Mouse (Mus musculus): Measurements from ENCODE around the gene Dlg5.

The Dlg5 gene

GRCm38 (mm10) chr14:24245177-24246081 is at the start of gene Dlg5:
Gene Dlg5, minus strand, starts transcription at chr14:24245920.
- peak; percentile 7 for DNase-seq (ENCODE audit: low read depth)

DNA sequence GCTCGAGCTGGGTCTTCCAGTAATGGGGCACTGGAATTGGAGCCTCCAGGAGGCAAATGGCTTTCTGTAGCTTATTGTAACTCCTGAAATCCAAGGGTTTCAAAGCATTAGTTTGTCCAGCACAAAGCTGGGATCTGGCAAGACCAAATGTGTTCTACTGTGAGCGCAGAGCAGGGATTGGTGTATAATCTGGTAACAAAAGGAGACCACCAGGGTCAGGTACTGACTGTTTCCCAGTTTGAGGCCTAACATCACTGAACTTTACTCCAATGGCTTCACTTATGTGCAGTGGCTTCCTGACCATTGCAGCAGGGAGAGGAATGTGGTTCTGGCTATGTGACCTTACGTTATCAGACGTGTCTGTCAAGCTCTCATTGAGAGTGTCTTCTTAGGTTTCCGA is 47.9 kb upstream of the Dlg5 start:
- DNase-seq (ENCODE audit: low read depth) = no peak

GRCm38 (mm10) chr14:24292914-24293313 is 47.2 kb upstream of the Dlg5 start, which contains the start of gene E330034G19Rik:
Gene E330034G19Rik, plus strand, starts transcription at chr14:24293214.
- DNase-seq (ENCODE audit: low read depth) = no peak

DNA sequence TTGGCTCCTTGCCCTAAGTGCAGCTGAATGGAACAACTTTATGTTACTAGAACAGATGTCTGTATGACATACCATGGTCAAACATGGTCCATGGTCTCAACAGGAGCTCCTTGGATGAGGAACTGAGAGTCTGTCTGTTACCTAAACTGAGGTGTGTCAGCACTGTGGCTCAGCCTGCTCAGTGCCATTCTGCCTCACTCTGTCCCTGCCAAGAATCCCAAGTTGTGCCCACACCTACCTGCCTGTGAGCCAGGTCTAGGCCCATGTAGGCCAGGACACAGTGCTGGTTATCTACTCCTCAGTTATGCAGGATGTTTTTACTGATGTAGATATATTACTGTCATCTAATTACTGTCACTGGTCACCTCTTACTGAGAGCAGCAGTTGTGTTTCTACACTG is 45.0 kb upstream of the Dlg5 start:
- no peak for DNase-seq (ENCODE audit: low read depth)

GRCm38 (mm10) chr14:24286136-24286535 is 40.4 kb upstream of the Dlg5 start:
- no peak for DNase-seq (ENCODE audit: low read depth)

DNA sequence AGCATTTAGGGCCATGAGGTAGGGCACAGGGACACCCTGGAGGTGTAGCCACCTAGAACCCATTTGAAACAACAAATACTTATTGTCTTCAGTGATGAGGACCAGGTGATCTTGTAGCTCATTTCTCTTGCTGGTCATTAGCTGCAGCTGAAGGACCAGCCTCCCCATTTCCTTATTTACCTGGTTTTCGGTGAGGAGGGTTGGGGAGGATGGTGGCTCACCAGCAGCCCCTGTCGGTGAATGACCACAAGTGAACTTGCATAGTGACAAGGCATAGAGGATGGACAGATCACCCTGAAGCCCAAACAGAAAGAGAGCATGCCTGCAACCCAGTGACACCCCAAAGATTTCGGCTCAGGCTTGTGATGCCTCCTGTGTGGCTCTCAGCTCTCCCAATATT is 36.6 kb upstream of the Dlg5 start:
- DNase-seq (ENCODE audit: low read depth) = no peak

GRCm38 (mm10) chr14:24281278-24281677 is 35.6 kb upstream of the Dlg5 start:
- no peak for DNase-seq (ENCODE audit: low read depth)

- DNase-seq (ENCODE audit: low read depth) = peak; percentile 6
These were observed 29.8 kb upstream of the Dlg5 start for GRCm38 (mm10) chr14:24275534-24275933.

DNA sequence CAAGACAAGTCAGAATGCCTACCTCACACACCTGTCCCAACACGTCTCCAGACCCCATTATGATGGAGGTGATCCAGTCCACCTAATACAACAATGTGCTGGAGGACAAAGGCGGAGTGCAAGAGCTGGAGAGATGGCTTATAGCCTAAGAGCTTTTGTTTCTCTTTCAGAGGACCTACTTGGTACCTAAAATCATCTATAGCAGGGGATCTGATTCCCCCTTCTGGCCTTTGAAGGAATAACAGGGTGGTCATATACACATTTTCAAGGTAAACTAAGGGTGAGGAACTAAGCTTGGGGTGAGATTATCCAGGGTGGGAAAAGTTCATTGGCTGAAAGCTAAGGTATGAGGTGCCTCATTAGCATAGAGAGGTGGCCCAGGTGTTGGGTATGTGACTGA is 27.9 kb upstream of the Dlg5 start:
- DNase-seq (ENCODE audit: low read depth) = peak; percentile 12

DNA sequence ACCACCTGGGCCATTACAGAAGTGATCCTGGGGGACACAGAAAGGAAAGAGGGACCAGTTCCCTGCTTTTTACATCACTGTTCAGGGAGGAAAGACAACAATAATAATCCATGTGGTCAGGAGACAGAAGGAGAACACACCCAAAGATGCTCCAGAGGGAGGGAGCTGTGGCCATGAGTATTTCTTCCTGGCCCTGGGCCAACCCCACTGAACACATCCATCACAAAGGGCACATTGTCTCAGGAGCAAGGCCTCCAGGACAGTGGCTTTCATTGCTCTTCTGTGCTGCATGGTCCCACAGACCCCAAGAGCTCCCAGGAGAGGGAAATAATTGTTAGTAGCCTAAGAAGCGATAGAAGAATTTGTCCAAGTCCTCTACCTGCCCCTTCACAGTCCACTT is 23.9 kb upstream of the Dlg5 start:
- DNase-seq (ENCODE audit: low read depth) = no peak

- no peak for DNase-seq (ENCODE audit: low read depth)
These were observed 17.2 kb upstream of the Dlg5 start for GRCm38 (mm10) chr14:24262915-24263314.

DNA sequence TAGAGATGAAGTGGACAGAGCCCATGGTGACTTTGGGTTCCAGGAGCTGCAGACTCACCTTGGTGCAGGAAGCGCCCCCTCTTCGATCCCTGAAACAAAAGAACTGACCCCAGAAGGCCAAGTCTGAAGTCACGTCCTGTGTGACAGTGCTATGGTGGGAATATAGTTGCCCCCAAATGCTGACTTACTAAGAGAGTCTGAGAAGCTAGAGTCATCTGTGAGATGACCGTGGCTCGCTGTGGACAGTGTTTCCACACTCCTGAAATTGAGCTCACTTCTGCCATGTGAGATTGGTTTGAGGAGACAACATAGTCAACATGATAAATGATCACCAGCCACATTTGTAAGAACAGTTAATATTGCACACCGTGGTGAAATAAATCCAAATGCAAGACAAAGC is 16.7 kb upstream of the Dlg5 start:
- DNase-seq (ENCODE audit: low read depth) = no peak

DNA sequence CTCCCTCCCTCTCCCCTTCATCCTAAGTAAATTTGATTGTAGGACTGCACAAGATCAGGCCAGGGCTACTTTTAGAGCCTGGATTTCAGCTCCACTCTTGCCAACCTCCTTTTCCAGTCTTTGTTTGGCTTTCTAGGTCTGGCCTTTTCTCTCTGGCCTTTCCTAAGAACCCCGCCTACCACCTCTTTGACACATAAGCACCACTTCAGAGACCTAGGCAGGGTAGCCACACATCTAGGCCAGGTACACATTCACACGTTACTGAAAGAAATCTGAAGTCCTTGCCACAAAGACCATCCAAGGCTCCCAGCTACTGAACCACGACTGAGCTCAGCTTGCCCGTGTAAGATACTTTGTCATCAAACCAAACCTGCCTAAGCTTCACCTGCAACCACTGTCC is 14.7 kb upstream of the Dlg5 start:
- DNase-seq (ENCODE audit: low read depth) = no peak

DNA sequence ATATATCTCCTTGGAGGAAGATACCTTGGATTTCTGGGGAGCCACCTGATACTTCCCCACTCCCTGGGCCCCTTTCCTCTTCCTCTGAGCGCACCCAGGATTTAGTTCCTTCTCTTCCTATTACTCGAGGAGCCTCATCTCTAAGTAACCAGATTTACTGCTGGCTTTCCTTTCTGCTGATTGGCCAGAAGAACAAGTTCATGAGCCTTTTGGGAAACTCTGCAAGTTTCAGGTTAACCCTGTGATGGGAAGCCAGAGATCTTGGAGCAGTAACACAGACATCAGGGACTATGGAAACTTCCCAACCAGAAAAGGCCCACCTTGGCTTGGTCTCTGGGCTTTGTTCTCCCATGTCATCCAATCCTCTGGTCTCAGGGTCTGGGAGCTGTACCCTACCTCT is 10.2 kb upstream of the Dlg5 start:
- no peak for DNase-seq (ENCODE audit: low read depth)

DNA sequence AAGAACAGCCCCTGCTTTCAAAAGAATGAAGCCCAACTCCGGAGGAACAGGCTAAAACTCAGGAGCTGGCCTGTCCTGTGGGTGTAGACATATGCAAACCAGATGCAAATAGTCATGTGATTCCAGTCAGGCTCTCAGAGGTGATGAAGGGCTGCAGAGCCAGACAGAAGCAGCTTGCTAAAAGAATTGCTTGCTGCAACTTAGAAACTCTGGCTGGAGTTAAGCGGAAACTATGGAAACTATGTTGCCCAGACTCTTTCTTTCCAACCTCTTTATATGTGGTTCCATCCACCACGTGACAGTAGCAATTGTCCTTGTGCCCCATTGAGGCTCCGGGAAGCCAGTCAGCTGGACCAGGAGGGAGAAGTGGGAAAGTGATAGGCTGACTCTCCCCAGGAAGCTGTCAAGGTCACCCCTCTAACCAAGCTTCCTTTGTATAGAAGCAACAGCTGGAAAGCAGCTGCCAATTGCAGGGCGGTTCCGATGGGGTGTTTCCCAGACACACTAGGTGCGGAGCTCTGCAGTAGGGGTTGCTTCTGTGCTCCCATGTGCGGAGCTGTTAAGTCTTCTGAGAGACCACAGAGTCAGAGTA is 8.0 kb upstream of the Dlg5 start:
- DNase-seq (ENCODE audit: low read depth) = no peak

DNA sequence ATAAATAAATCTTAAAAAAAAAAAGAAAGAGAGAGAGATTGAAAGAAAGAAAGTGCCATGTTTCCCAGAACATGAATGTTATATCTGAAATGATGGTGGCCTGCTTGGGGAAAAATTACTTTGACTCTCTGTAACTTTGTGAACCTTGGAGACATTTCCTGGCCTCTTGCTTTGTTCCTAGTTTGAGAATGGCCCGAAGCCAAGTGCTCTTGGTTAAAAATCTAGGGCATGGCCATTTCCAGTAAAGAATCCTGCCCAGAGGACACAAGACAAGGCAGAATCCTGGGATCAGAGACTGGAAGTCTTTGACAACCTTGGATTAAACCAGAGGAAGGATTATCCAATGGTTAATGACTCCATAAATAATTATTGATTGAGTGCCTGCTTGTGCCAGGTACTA is 5.6 kb upstream of the Dlg5 start:
- DNase-seq (ENCODE audit: low read depth) = no peak

GRCm38 (mm10) chr14:24249926-24250325 is 4.2 kb upstream of the Dlg5 start:
- no peak for DNase-seq (ENCODE audit: low read depth)

DNA sequence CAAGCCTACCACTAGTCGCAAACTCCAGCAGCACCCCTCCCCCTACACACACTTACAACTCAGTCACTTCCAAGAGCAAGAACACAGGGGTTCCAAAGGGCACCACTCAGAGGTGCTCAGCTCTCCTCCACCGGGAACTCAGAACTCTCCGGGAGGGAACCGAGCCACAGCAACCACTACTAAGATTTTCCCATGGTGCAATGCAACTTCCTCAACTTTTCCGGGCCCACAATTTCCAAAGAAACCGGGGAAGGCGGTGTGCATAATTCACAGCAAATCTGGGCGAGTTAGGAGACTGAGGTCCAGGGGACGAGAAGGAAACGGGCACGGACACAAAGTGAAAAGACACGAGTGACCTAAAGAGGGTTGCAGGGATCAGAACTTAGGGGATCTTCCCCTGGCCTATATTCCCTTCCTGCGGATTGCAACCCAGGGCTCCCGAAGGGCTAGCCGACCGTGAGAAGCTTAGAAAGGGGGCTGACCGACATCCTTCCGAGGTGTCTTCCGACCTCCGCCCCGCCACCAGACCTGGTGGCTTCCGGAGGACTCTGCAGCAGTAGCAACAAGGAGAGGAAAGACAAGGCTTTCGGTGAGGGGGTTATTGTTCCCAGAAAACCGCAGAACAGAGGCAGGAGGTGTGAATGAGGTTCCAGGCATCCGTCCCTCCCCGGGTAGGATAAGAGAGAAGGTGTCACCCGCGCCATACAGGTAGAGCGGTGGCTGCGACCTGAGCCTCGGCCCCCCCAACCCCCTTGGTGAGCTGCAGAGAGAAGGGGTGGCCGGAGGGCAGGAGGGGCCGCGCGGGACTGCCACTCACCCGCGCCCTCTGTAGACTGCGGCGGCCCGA is 1.2 kb downstream of the Dlg5 start:
- peak; percentile 2 for DNase-seq (ENCODE audit: low read depth)

DNA sequence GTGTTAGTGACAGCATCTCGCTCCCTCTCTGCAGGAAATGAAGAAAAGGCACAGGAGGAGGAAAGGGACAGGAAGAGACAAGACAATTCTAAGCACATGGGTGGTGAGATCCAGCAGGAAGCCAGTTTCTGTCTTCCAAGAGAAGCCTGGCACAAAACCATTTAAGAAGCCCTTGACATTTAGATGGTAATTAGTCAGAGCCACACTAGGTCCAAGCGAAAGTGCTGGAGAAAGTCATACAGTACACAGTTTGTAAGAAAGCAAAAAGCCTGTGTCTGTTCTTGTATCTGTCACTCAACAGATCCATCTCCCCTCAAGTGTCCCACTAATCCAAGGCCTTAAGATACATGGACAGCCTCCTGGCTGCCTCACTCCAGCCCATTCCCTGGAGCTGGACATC is 3.7 kb downstream of the Dlg5 start:
- DNase-seq (ENCODE audit: low read depth) = no peak

- no peak for DNase-seq (ENCODE audit: low read depth)
These were observed 4.9 kb downstream of the Dlg5 start for GRCm38 (mm10) chr14:24240831-24241230.

DNA sequence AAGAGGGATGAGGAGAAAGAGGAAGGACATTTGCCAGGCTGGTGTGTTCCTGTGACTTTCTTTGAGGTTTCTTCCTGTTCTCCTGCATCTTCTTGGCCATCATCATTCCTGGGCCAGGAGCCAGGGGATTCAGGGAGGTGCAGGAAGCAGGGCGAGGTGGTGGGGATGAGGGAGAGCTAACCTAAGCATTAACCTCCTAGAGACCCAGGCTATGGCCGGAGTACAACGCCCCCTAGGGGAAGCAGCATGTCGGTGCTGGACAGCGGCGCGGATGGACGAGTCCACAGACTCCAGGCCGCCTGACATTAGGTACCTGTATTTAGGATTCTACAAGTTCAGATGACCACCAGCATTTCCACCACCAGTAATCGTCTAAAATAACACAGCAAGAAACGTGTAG is 6.1 kb downstream of the Dlg5 start:
- DNase-seq (ENCODE audit: low read depth) = no peak

- DNase-seq (ENCODE audit: low read depth) = no peak
These were observed 9.8 kb downstream of the Dlg5 start for GRCm38 (mm10) chr14:24235954-24236353.

GRCm38 (mm10) chr14:24234411-24234810 is 11.3 kb downstream of the Dlg5 start:
- DNase-seq (ENCODE audit: low read depth) = no peak
